Mouse (Mus musculus): Measurements from ENCODE around the gene Rmnd5a. TPM values are rescaled to one million over a fixed set of nuclear protein-coding genes. Genes with fewer than 3 reads are reported as not detected.

The Rmnd5a gene
- polyA plus RNA-seq, 1 experiment from 2014 or later: 13.0 TPM

DNA sequence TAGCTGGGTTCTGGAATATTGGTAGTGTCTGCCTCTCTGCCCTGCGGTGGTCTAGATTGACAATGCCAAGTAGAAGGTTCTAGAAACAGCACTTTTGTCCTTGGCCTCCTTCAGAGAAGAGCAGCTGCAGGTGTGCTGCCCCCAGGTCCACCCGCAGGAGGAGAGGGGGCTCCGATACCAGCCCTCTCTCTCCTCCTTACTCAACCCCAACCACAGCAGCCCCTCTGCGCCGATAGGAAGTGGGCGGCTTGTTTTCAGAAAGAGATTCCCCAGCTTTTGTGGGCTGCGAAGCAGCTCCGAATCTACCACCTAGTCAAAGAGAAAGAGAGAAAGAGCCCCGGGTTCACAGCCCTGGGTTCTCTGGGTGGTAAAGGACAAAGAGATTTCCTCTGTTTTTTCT, 99.3 kb downstream of the Rmnd5a start:
- no peak overlapping the region for H3K4me2 ChIP-seq (replicated peaks)
- no peak overlapping the region for H3K4me3 ChIP-seq (replicated peaks)
- 90% methylated on average over 9 of the region's 9 CpGs for WGBS
- no peak for ATAC-seq (ENCODE audit: insufficient number of reproducible peaks, low FRiP score, low TSS enrichment, low read depth)
- H3K9ac ChIP-seq: no peak overlapping the region
- H3K4me1 ChIP-seq: no peaks in the 10 kb centered on the region
- no peaks in the 10 kb centered on the region for H3K9me3 ChIP-seq (replicated peaks)
- no peaks in the 10 kb centered on the region for H3K36me3 ChIP-seq
- H3K27me3 ChIP-seq: no peaks in the 10 kb centered on the region
- no peak overlapping the region for H3K27ac ChIP-seq (replicated peaks)

DNA sequence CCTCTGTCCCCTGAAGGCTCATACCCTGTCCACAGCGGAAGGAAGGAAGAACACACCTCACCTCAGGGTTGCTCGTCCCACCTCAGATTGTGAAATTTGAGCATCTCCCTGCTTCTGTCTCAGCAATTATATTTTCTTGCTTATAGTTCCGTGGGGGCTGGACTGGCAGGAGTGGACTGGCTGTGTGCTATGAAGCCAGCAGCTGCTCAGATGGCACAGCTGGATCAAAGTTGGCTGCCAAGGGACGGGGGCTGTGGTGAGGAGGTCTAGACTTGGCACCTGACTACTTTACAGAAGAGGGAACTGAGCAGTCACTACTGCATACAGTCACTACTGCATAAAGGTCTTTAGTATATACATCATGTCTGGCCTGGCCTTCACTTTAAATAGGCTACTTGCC, 101.1 kb downstream of the Rmnd5a start:
- no peaks in the 10 kb centered on the region for H3K36me3 ChIP-seq
- H3K9me3 ChIP-seq (replicated peaks): no peaks in the 10 kb centered on the region
- H3K27ac ChIP-seq (replicated peaks): no peak overlapping the region
- H3K4me2 ChIP-seq (replicated peaks): no peak overlapping the region
- ATAC-seq (ENCODE audit: insufficient number of reproducible peaks, low FRiP score, low TSS enrichment, low read depth): no peak
- no peak overlapping the region for H3K9ac ChIP-seq
- no peaks in the 10 kb centered on the region for H3K4me1 ChIP-seq
- H3K27me3 ChIP-seq: no peaks in the 10 kb centered on the region
- WGBS: 45% methylated on average over 4 of the region's 4 CpGs
- no peak overlapping the region for H3K4me3 ChIP-seq (replicated peaks)

DNA sequence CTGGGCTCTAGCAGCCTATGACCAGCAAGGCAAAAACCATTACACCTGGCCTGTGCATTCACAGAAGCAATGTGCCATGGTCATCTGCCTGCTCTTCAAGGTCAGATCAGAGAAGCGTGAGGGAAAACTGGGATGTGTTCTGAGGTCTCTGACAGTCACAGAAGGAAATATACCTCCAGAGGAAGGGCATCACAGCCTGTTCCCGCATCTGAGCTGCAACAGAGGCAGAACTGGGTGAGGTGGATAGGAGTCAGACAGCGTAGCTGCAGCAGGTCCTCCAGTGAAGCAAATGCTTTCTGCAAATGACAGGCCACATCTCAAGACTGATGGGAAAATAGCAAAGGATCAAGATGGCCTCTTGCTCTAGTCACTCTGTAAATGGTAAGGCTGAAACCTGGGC, 101.5 kb downstream of the Rmnd5a start:
- 89% methylated on average over 3 of the region's 3 CpGs for WGBS
- Histone ChIP-seq H3K4me1 (no peaks in the 10 kb centered on the region), H3K9me3 (replicated peaks) (no peaks in the 10 kb centered on the region), H3K4me3 (replicated peaks) (no peak overlapping the region), H3K4me2 (replicated peaks) (no peak overlapping the region), H3K27me3 (no peaks in the 10 kb centered on the region), H3K27ac (replicated peaks) (no peak overlapping the region), H3K36me3 (no peaks in the 10 kb centered on the region), H3K9ac (no peak overlapping the region)
- ATAC-seq (ENCODE audit: insufficient number of reproducible peaks, low FRiP score, low TSS enrichment, low read depth): no peak

Other genes with a start within 250 kb of the Rmnd5a start
- 0.33 and 0.55 TPM in 2 replicates for gene Fabp1, start 240.8 kb downstream of the Rmnd5a start, polyA plus RNA-seq (2015; fragmentation: Nextera tagmentation; extraction: Ambion mirVana)
- 47.3 and 52.1 TPM in 2 replicates for gene Krcc1, start 169.0 kb downstream of the Rmnd5a start, polyA plus RNA-seq (2015; fragmentation: Nextera tagmentation; extraction: Ambion mirVana)
- 12.6 and 14.6 TPM in 2 replicates for gene Smyd1, start 118.4 kb downstream of the Rmnd5a start, polyA plus RNA-seq (2015; fragmentation: Nextera tagmentation; extraction: Ambion mirVana)
- 0.11 TPM in 1 of 2 replicates, not detected in the other for gene Cd8b1, start 117.8 kb downstream of the Rmnd5a start, polyA plus RNA-seq (2015; fragmentation: Nextera tagmentation; extraction: Ambion mirVana)
- gene Cd8a, start 67.2 kb downstream of the Rmnd5a start, polyA plus RNA-seq (2015; fragmentation: Nextera tagmentation; extraction: Ambion mirVana): not detected in 2 replicates
- 18.2 and 18.4 TPM in 2 replicates for gene Rnf103, start 53.3 kb upstream of the Rmnd5a start, polyA plus RNA-seq (2015; fragmentation: Nextera tagmentation; extraction: Ambion mirVana)
- gene Chmp3, start 103.2 kb upstream of the Rmnd5a start, polyA plus RNA-seq (2015; fragmentation: Nextera tagmentation; extraction: Ambion mirVana): 69.3 and 79.1 TPM in 2 replicates
- 42.3 and 46.8 TPM in 2 replicates for gene Kdm3a, start 192.4 kb upstream of the Rmnd5a start, polyA plus RNA-seq (2015; fragmentation: Nextera tagmentation; extraction: Ambion mirVana)

All from embryonic facial prominence, embryonic 15.5 days (tissue).